Mouse (Mus musculus) CH12.LX (cell line): Measurements from ENCODE around the gene Cyp1b1. TPM values are rescaled to one million over a fixed set of nuclear protein-coding genes. Genes with fewer than 3 reads are reported as not detected.

ENCODE experiments used
- DNase-seq: peaks from one replicate; pipeline ENCODE4 v3.0.0-alpha.2; 2013; ENCODE audit errors: extremely low read depth
- H3K27ac ChIP-seq: 2 replicates; pipeline ENCODE4 v1.5.1; 2012; ENCODE audit warnings: low read depth, mild to moderate bottlenecking, control low read depth, moderate library complexity; ENCODE audit not compliant: insufficient read depth
- H3K27me3 ChIP-seq: replicated peaks from 2 replicates; pipeline ENCODE3; 2012; ENCODE audit warnings: inconsistent platforms
- H3K36me3 ChIP-seq, 2 experiments: replicated peaks in 1 of 2; 2 replicates each; pipeline versions ENCODE3 to v1.6.1; 2012; ENCODE audit warnings: inconsistent platforms in 1 of 2, low read length in 1 of 2, mild to moderate bottlenecking in 1 of 2, mixed read lengths in 1 of 2, moderate library complexity in 1 of 2; ENCODE audit not compliant: control insufficient read depth in 1 of 2, insufficient read depth in 1 of 2
- H3K4me1 ChIP-seq, 2 experiments: 2 replicates each; pipeline ENCODE4 v1.6.1; 2012; ENCODE audit warnings: inconsistent platforms in 1 of 2, moderate library complexity in 1 of 2; ENCODE audit not compliant: insufficient read depth in 2 of 2, control insufficient read depth in 1 of 2
- H3K4me2 ChIP-seq: 2 replicates; pipeline ENCODE4 v1.6.1; 2012; ENCODE audit warnings: low read depth, mild to moderate bottlenecking, control low read depth; ENCODE audit not compliant: poor library complexity, insufficient read depth, severe bottlenecking
- H3K4me3 ChIP-seq, 3 experiments: fragments of 150-350 bp in 1 of 3; sonication (generic) in 1 of 3; replicated peaks in 1 of 3; 2 replicates each; pipeline versions ENCODE3 to v1.5.1; 2011 to 2012; ENCODE audit warnings: low read depth in 2 of 3, low read length in 2 of 3, mild to moderate bottlenecking in 2 of 3, moderate library complexity in 2 of 3, control low read depth in 1 of 3, improper control_type of control experiment in 1 of 3, inconsistent platforms in 1 of 3, mixed read lengths in 1 of 3; ENCODE audit not compliant: poor library complexity in 1 of 3
- H3K79me2 ChIP-seq: replicated peaks from 2 replicates; pipeline ENCODE4 v1.6.1; 2012; ENCODE audit warnings: mild to moderate bottlenecking, moderate library complexity; ENCODE audit not compliant: control insufficient read depth, poor library complexity, insufficient read depth, severe bottlenecking; ENCODE audit errors: extremely low read depth
- H3K9ac ChIP-seq: 2 replicates; pipeline ENCODE4 v1.6.1; 2012; ENCODE audit warnings: low read depth, mild to moderate bottlenecking, control low read depth, moderate library complexity; ENCODE audit not compliant: insufficient read depth
- H3K9me3 ChIP-seq: replicated peaks from 2 replicates; pipeline ENCODE3; 2012; ENCODE audit warnings: low read length, inconsistent platforms, mixed read lengths
- CHD2 ChIP-seq: IDR thresholded peaks from 2 replicates; pipeline ENCODE4 v1.6.1; 2011; ENCODE audit warnings: low read length, improper control_type of control experiment
- CTCF ChIP-seq, 2 experiments: IDR thresholded peaks in 1 of 2; conservative IDR thresholded peaks in 1 of 2; 2 replicates each; pipeline ENCODE4 v1.5.1; 2011 to 2012; ENCODE audit warnings: low read depth in 2 of 2, low read length in 2 of 2, improper control_type of control experiment in 1 of 2, inconsistent platforms in 1 of 2, mild to moderate bottlenecking in 1 of 2, moderate library complexity in 1 of 2
- E2F4 ChIP-seq: IDR thresholded peaks from 2 replicates; pipeline ENCODE4 v1.6.1; 2011; ENCODE audit warnings: low read depth, low read length, improper control_type of control experiment; ENCODE audit not compliant: insufficient replicate concordance
- ELF1 ChIP-seq: IDR thresholded peaks from 2 replicates; pipeline ENCODE4 v1.6.1; 2014; ENCODE audit warnings: low read depth, mild to moderate bottlenecking, inconsistent platforms, low read length, improper control_type of control experiment
- EP300 ChIP-seq: IDR thresholded peaks from 2 replicates; pipeline ENCODE4 v1.6.1; 2011; ENCODE audit warnings: low read length, improper control_type of control experiment
- JUN ChIP-seq: IDR thresholded peaks from 2 replicates; pipeline ENCODE4 v1.6.1; 2011; ENCODE audit warnings: low read depth, mild to moderate bottlenecking, low read length, improper control_type of control experiment, moderate library complexity; ENCODE audit not compliant: insufficient read depth
- JUND ChIP-seq: conservative IDR thresholded peaks from 2 replicates; pipeline ENCODE4 v1.6.1; 2011; ENCODE audit warnings: low read depth, low read length, improper control_type of control experiment
- KAT2A ChIP-seq: IDR thresholded peaks from 2 replicates; pipeline ENCODE4 v1.6.1; 2012; ENCODE audit warnings: low read length, improper control_type of control experiment, inconsistent platforms; ENCODE audit not compliant: insufficient replicate concordance
- MAZ ChIP-seq: IDR thresholded peaks from 2 replicates; pipeline ENCODE4 v1.6.1; 2012; ENCODE audit warnings: low read depth, mild to moderate bottlenecking, inconsistent platforms, low read length, improper control_type of control experiment, moderate library complexity
- MXI1 ChIP-seq: IDR thresholded peaks from 2 replicates; pipeline ENCODE4 v1.6.1; 2011; ENCODE audit warnings: mild to moderate bottlenecking, low read depth, low read length, improper control_type of control experiment
- MYC ChIP-seq: IDR thresholded peaks from 2 replicates; pipeline ENCODE4 v1.6.1; 2011; ENCODE audit warnings: low read depth, mild to moderate bottlenecking, improper control_type of control experiment, low read length
- NRF1 ChIP-seq: IDR thresholded peaks from 2 replicates; pipeline ENCODE4 v1.6.1; 2014; ENCODE audit warnings: low read depth, mild to moderate bottlenecking, inconsistent platforms, low read length, improper control_type of control experiment, moderate library complexity
- PAX5 ChIP-seq: IDR thresholded peaks from 2 replicates; pipeline ENCODE4 v1.6.1; 2012; ENCODE audit warnings: low read length, inconsistent platforms, mixed read lengths
- POLR2AphosphoS2 ChIP-seq: IDR thresholded peaks from 2 replicates; pipeline ENCODE4 v1.6.1; 2011; ENCODE audit warnings: low read depth, low read length, improper control_type of control experiment
- RAD21 ChIP-seq: IDR thresholded peaks from 2 replicates; pipeline ENCODE4 v1.6.1; 2011; ENCODE audit warnings: low read depth, mild to moderate bottlenecking, low read length, improper control_type of control experiment, moderate library complexity
- RCOR1 ChIP-seq: conservative IDR thresholded peaks from 2 replicates; pipeline ENCODE4 v1.6.1; 2012; ENCODE audit warnings: low read depth, mild to moderate bottlenecking, inconsistent platforms, low read length, improper control_type of control experiment
- SIN3A ChIP-seq: IDR thresholded peaks from 2 replicates; pipeline ENCODE4 v1.6.1; 2012; ENCODE audit warnings: low read length, improper control_type of control experiment, inconsistent platforms
- SMC3 ChIP-seq: IDR thresholded peaks from 2 replicates; pipeline ENCODE4 v1.6.1; 2011; ENCODE audit warnings: low read depth, low read length, improper control_type of control experiment
- TBP ChIP-seq: conservative IDR thresholded peaks from 2 replicates; pipeline ENCODE4 v1.6.1; 2011; ENCODE audit warnings: low read depth, low read length, improper control_type of control experiment
- ZC3H11A ChIP-seq: IDR thresholded peaks from 2 replicates; pipeline ENCODE4 v1.6.1; 2012; ENCODE audit warnings: low read depth, mild to moderate bottlenecking, inconsistent platforms, low read length, improper control_type of control experiment
- ZKSCAN1 ChIP-seq: IDR thresholded peaks from 2 replicates; pipeline ENCODE4 v1.6.1; 2012; ENCODE audit warnings: low read depth, inconsistent platforms, low read length, improper control_type of control experiment, borderline replicate concordance
- ZMIZ1 ChIP-seq: IDR thresholded peaks from 2 replicates; pipeline ENCODE4 v1.6.1; 2012; ENCODE audit warnings: low read depth, mild to moderate bottlenecking, inconsistent platforms, low read length, improper control_type of control experiment
- ZNF384 ChIP-seq: IDR thresholded peaks from 2 replicates; pipeline ENCODE4 v1.6.1; 2012; ENCODE audit warnings: low read depth, low read length, improper control_type of control experiment, inconsistent platforms
- dilution Hi-C: fragments of 300-500 bp; cut with MboI; formaldehyde crosslinking; loops from 2 replicates; pipeline ENCODE4 v1.14.3; 2020; ENCODE audit warnings: low sequenced_read_pairs; ENCODE audit not compliant: extremely low pct_unique_long_range_greater_than_20kb, extremely low pct_ligation_motif_present
- in situ Hi-C: fragments of 300-500 bp; cut with MboI; formaldehyde crosslinking; loops from 3 replicates; pipeline ENCODE4 v1.14.3; 2019; ENCODE audit warnings: low sequenced_read_pairs, low pct_ligation_motif_present, low pct_unique_long_range_greater_than_20kb, mixed read lengths
- polyA plus RNA-seq: library from polyadenylated mRNA; unstranded; fragments of >175 nt; gene quantifications from 2 replicates; pipeline ENCODE4 v1.2.1, GENCODE M21; 2012; ENCODE audit warnings: low read depth; ENCODE audit not compliant: insufficient read length
- total RNA-seq, 2 experiments: library from RNA; depleted of rRNA; stranded (reverse); fragments of 300-350 nt in 1 of 2; fragments of >200 nt in 1 of 2; gene quantifications; 2 replicates each; pipeline ENCODE4 v1.2.3; 2012 to 2014

Cyp1b1 gene
- total and polyA plus RNA-seq, 3 experiments, result not detected

GRCm38 (mm10) chr17:79663393-79664105, 51.3 kb downstream of the Cyp1b1 start:
- in situ Hi-C loops, result loop anchor here (5.0 kb wide), 2 partner anchors 54 to 174 kb away; partner anchors contain the start of gene Cyp1b1
- Histone ChIP-seq H3K27ac (no peak overlapping the region), H3K4me2 (no peak overlapping the region), H3K36me3 (no peaks in the 10 kb centered on the region), H3K4me3 (no peak overlapping the region), H3K27me3 (no peaks in the 10 kb centered on the region), H3K9ac (no peak overlapping the region), H3K79me2 (no peaks in the 10 kb centered on the region), H3K9me3 (no peaks in the 10 kb centered on the region), H3K4me1 (peaks cover 0 to 7% of the 10 kb centered on the region in 2 experiments; a peak in 1 of 4 replicates)
- dilution Hi-C loops, result no loop called here
- DNase-seq, result peak; percentile 53
- TF ChIP-seq ZKSCAN1, result peak; percentile 76
- TF ChIP-seq MAZ, result no peak
- no peak for TF ChIP-seq JUN
- no peak for TF ChIP-seq EP300
- TF ChIP-seq ZNF384, result no peak
- no peak for TF ChIP-seq PAX5
- peak; percentile 23 to 75; a peak in 2 of 4 replicates for TF ChIP-seq CTCF (conservative IDR thresholded peaks at IDR 0.05 in 1 of 2, IDR thresholded peaks at IDR 0.05 in 1 of 2; ENCODE audit: low read depth in 2 of 2, low read length in 2 of 2)
- no peak for TF ChIP-seq ZMIZ1
- TF ChIP-seq ZC3H11A, result peak; percentile 27; the same call in 1 of the 2 replicates
- no peak for TF ChIP-seq POLR2AphosphoS2
- no peak for TF ChIP-seq NRF1
- TF ChIP-seq SIN3A, result no peak
- peak; percentile 61 for TF ChIP-seq SMC3
- no peak for TF ChIP-seq KAT2A
- TF ChIP-seq MYC, result no peak
- no peak for TF ChIP-seq RCOR1
- peak; percentile 82 for TF ChIP-seq RAD21
- TF ChIP-seq E2F4, result no peak

GRCm38 (mm10) chr17:79661848-79662247, 53.0 kb downstream of the Cyp1b1 start:
- Histone ChIP-seq H3K9ac (no peak overlapping the region), H3K4me2 (no peak overlapping the region), H3K4me1 (peaks cover 0 to 12% of the 10 kb centered on the region in 2 experiments; a peak in 1 of 4 replicates), H3K27me3 (no peaks in the 10 kb centered on the region), H3K27ac (no peak overlapping the region), H3K9me3 (no peaks in the 10 kb centered on the region), H3K4me3 (no peak overlapping the region), H3K36me3 (no peaks in the 10 kb centered on the region), H3K79me2 (no peaks in the 10 kb centered on the region)
- no peak for DNase-seq
- TF ChIP-seq KAT2A (no peak), ZMIZ1 (no peak), SMC3 (no peak), ELF1 (no peak), TBP (no peak), MXI1 (no peak), ZNF384 (no peak), SIN3A (no peak), NRF1 (no peak), JUND (no peak), MAZ (no peak), CHD2 (no peak), JUN (no peak)
- in situ Hi-C loops, result loop anchor here (5.0 kb wide), 2 partner anchors 55 to 175 kb away; partner anchors contain the start of gene Cyp1b1
- dilution Hi-C loops, result no loop called here
